Mouse (Mus musculus) lung, postnatal 10 days (tissue): ENCODE measurements at regions not wholly inside any gene's neighbourhood (a gene's known extent, or its start where the extent isn't known, plus 50 kb on each side); places are given as distances from the start of the nearest gene placed in this dataset.
A peak's percentile ranks its signal among the peaks of the same experiment; 100 is the strongest.

ENCODE experiments used
- DNase-seq: peaks from one replicate; pipeline ENCODE4 v3.0.0; 2021

DNA sequence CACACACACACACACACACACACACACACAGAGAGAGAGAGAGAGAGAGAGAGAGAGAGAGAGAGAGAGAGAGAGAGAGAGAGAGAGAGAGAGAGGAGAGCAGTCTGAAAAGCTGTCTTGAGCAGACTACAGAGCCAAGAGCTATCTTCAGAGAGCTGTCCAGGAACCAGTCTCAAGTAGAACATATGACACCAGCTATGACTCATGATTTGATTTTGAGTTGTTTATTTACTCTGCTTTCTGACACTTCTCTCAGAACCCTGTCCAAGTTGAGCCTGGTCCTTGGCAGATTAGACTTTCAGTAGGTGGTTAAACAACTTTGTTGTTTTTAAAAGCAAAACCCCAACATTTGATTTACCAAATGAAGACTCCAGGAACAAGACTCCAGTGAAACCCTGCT is 420.8 kb upstream of the Lcorl start:
- DNase-seq: peak; percentile 37

DNA sequence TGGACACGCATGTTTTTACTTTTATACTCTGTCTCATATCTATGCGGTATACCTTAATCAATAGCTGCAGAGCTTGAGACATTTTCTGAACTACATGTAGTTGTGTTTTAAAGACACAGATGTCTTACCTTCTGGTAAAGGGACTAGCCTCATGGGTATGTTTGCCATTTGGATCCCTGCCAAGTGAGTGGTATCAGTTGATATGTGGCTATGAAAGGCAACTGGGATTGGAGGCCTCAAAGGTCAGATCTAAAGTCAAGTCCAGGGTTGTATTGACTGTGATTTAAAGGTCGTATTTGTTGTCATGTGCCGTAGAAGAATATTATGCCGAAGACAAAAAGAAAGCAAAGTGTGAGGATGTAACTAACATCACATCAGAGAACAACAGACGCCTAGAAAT is 399.3 kb upstream of the Lcorl start:
- no peak for DNase-seq

DNA sequence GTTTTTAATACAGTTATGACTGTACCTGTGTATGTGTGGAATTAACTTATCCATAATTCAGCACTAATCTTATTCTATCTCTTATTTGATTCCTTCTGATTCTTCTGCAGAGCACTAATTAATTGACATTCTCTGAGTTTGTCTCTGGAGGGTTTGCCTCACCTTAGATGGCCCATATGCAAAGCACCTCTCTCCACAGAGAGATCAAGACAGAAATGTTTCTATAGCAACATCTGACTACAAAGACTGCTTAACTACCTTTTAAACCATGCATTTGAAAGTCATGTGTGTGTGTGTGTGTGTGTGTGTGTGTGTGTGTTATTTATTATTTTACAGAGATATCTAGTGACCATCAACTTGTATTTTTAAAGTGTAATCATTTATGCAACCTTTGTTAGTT is 396.5 kb upstream of the Lcorl start:
- no peak for DNase-seq

DNA sequence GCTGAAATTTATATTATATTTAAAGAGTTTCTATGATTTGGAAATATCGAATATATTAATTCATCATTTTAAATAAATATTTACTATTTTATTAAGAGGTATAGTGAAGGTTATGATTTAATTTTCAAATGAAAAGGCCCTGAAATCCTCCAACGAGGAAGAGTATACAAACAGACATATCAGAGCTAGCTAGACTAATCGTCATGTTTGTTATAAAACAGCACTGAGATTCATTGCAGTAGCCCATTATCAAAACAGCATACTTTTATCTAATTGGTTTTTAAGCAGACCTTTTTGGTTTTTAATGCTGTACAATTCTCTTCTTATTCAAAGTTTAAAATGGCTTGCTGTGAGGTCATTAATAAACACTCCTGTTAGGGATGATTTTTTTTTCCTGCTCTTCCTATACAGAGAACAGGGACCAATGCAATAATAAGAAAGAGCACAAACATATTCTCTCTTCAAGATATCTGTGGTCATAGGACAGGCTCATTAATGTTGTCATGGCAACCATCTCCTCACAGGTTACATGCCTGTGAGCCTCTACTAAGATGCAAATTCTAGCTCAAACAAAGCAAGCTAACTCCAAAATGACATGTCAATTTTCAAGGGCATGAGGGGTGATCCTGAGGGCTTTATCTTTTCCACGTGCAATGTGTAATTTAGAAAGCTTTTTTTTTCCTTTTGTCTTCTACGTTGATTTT is 378.1 kb upstream of the Lcorl start:
- no peak for DNase-seq

DNA sequence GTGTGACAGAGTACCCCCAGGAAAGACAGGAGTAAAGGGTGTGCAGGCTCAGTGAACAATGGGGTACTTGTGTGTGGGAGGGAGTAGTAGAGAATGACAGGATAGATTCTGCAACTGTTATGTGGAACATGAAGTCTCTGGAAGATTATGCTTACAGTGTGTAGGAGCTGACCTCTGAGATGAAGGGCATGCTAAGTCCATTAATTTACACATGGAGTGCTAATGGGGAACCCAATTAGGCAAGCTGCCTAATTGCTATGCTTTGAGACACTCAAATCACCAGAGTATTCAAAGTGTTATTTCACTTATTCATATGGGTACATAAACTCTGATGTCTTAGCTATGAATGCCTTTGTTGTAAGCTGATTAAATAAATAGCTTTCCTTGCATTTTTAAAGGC is 375.4 kb upstream of the Lcorl start:
- DNase-seq: no peak

DNA sequence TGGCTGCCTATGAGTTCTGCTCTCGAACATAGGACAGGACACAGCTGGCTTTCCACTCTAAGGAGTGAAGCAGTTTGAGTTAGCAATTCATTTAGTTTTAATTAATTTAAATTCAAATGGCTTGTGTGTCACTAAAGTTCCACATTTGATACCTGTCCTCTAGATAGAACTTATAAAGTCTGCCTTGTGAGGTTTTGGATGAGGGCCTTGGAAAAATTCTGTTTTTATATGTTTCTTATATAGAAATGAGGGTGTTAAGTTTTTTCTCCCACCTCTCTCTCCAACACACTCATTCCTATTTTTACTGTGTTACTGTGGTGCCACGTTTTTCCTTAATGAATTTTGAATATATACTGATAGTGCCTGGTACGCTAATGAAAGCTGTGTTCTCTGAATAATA is 371.3 kb upstream of the Lcorl start:
- no peak for DNase-seq

DNA sequence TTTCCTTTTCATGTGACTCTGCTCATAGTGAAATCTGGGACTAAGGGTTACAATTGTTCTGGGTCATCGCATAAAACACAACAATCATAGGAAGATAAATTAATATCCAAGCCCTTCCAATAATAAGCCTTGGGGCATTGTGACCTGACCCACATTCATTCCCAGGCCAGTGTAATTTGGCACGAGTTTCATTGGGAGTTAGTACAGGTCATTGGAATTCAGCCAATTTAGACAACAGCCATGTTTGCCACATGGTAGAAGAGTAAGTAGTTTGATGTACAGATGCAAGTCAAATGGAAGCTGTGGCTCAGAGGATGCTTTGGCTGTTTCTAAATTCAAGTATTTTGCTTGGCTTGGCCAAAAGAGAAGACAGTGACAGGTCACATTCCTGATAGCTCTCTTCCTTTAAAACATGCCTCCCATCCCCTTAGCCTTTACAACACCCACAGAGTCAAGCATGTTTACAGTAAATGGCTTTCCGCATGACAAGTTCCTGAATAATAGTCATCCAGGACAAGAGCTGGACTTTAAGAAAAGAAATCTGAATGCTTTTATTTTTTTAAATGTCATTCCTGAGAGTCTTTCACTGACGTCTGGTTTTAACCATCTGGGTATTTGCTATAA is 355.5 kb upstream of the Lcorl start:
- peak; percentile 2 for DNase-seq

DNA sequence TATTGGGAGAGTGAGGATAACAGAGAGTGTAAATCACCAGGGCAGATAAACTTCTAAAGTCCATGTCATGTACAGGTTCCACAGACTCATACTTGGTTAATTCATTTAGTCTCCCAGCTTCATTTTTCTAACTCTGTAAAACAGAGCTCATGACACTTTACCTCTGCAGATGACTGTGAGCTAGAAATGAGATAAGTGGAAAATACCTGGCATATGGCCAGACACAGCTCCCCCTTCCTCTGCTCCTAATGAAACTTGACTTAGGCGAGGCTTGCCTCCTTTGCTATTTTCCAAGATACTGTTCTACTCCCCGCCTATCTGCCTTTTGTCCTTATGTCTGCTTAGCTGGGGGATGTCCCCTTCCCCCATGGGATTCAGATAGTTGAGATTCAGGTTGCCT is 351.7 kb upstream of the Lcorl start:
- no peak for DNase-seq

DNA sequence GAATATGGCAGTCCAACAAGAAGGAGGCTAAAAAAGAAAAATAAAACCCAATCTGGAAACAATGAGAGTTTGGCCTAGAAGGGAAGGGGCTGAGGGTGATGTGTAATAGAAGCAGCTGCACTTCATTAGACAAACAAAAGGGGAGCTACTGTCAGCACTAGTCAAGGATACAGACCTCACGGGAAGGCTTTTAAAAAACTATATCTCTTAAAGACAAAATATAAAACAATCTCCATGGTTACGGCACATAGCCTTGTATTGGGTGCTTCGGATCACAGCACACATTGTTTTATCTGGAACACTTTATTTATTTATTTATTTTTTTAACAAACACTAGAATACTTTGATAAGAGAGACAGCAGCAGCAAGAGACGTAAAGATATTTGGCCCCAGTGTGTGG is 346.3 kb upstream of the Lcorl start:
- DNase-seq: no peak

DNA sequence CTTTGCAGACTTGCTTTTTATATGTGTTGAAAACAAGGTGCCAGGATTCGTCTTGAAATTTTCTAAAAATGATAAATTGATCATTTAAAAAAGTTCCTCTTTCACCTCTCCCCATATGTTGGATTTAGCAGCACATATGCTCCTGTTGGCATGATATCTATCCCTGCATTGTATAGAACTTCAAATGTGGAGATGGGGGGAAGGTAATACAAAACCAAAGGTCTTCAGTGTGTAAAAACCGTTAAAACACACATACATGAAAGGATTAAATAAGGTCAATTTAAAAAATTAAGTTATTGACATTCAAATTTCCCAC is 345.0 kb upstream of the Lcorl start:
- DNase-seq: no peak

DNA sequence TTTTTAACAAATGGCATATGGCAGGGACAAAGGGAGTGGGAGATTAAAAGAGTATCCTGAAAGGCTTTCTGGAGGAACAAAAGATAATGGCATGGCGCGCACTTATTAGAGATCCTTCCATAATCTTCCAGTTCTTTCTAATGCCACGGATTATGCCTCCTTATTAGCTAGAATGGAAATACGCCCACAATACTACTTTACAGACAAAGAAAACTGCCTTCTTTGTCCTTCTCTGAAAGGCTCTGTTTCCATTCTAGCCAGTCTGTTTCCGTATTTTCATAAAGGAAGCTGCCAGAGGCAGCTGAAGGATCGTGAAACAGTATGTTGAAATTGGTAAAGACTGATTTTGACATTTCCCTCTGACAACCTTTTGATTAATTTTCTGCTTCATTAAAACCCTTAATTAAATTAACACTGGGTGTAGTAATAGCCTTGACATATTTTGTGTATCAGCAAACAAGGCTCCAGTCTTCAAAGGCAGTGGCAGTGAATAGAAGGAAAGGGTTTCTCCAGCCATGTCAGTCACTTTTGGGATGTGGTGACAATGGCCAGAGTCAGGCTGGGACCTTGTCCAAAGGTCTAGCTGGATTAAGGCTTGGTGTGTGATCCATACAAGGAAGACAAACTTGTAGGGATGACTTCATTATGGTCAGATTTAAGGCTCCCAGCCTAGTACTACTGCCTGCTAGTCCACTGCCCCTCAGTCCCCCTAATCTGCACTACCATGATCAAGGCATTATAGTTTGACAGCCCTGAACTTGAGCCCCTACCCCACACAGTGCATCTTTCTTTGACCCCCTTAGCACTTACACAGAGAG is 344.4 kb upstream of the Lcorl start:
- no peak for DNase-seq

DNA sequence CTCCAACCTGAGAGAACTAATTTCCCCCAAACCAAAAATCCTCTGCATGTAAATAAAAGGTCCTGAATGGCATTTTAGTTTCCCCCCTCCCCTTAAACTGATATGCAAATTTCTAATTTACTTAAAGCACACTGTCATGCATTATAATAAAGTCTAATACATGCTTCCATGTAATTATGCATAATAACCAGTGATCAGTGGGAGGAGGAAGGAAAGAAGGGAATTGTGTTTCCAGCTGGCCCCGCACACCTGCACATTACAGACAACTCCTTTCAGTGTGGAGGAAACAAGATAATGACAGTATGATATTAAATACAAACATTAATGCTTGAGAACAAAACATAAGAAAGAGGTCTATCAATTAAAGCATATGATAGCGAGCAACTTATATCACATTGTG is 329.5 kb upstream of the Lcorl start:
- no peak for DNase-seq

DNA sequence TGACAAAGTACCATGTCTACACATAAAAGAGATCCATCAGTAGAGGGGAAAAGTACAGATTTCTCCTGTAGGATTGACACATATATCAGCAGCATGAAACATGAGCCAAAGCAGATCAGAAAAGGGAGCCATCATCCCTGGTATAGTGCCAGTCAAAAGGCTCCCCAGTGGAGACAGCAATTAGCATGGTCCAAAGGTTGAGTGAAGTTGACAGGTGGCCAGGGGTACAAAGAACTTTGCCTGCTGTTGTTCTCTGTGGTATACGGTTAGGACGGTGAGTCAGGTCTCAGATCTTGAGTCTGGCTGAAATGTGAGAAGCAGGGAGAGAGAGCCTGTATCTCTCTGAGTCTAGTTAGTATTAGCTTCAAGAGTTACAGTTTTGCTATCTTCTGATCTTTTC is 324.7 kb upstream of the Lcorl start:
- DNase-seq: no peak

DNA sequence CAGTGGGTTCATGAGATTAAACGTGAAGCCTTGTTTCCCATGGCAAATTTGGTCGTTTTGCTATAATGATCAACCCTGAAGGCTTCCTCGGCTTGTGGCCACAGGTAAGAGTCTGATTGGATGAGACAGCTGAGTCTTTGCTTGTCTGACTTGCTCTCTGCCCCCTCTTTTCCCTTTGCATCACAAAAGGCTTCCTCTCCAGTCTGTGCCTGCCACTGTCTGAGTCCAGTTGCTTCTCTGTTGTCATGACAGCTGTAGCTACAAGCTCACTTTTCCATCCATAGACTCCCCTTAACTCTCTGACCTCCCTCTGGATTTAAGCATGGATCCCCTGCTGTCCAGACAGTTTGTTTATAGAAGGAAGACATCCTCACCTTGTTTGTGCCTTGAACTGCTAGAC is 314.9 kb upstream of the Lcorl start:
- no peak for DNase-seq

DNA sequence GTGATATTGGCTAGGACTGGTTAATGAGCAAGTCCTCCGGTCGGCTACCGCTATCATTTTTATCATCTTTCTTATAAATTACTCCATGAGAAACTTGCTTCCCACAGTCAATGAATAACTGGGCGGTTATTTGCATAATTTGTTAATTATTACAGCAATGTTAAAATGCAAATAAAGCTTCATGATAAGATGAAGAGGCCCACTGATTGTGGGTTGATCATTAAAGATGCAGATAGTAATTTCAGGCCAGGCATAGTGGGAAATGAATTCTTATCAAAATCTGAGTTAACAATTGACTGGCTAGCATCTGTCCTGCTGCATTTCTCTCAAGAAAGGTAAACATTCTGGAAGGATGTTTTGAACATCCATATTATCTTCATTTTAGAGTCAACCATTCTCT is 303.4 kb upstream of the Lcorl start:
- no peak for DNase-seq

DNA sequence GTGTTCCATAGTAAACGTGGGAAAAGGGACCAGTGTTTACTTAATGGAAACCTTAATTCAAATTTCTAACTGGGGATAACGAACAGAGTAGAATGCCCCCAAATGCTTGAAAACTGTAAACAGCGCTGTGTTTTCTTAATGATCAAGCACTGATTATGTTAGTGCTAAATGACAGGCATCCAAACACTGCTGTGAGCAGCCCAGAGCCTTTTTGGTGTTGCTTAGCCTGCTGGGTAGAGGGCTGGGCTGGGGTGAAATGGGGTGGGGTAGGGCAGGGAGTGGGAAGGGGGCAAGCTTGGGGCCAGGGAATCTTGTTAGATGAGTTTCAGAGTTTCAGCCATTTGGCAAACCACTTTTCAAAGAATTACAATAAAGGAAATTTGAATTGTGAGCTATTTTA is 294.6 kb upstream of the Lcorl start:
- DNase-seq: no peak

DNA sequence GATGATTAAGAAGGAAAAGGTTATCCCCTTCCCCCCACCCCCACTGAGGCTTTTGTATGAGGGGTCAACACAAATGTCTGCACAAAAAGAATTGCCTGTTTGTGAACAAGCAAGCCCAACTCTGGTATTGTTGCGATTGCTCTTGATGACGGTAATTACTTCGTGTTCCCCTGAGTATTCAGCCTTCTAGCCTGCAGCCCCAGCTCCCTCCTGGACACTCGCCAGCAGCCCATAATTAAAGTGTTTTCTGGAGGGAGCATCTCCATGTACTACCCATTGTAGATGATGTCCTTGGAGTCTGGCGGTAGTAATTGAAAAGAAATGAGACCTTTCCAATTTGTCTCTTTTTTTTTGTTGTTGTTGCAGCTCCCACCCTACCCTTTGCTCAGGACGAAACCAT is 293.4 kb upstream of the Lcorl start:
- peak; percentile 2 for DNase-seq

DNA sequence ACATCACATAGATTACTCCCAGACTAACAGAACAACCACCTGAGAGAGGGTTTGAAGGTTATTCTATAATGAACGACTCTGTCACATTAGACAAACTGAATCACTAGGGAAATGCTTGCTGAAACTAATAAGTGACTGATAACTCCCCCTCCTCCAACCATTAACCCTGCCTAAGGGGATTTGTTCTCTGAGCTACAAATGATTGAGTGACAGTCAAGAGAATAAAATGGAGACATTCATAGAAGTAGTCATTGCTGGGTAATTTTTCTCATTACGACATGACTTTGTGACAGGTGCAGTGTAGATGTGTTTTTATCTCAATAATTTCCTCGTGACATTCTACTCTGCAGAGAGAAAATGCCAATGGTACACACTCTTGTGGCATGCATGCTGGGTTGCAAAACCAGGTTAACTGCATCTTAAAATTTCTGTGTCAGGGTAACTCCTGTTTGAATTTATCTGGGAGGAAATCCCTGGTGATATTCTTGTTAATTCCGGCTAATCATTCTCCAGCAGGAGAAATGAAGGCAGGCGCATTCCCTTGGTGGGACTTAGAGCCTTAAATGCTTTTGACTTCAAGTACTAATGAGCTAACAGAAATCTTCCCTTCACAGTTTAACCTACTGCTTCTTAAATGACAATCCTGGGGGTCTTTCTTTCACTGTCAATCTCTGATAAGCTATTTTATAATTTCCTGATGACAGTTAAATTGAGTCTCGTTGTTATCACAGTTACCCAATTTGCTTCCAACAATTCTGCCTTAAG is 292.6 kb upstream of the Lcorl start:
- DNase-seq: no peak

DNA sequence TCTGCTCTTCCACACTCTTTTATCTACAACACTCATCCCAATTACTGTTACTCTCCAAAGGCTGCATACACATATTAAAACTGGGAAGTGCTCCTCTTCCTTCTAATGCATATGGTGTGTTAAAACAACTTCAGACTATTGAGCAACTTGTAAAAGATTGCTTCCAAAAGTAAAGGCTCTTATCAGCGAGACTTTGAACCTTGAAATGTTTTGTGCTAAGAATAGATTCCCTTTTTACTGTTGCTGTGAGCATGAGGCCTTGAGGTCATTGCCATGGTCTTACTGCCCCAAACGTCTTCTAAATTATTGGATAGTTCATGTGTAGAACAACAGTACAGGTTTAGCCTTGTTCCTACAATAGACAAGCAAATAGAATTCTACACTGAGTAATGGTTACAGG is 281.6 kb upstream of the Lcorl start:
- no peak for DNase-seq

DNA sequence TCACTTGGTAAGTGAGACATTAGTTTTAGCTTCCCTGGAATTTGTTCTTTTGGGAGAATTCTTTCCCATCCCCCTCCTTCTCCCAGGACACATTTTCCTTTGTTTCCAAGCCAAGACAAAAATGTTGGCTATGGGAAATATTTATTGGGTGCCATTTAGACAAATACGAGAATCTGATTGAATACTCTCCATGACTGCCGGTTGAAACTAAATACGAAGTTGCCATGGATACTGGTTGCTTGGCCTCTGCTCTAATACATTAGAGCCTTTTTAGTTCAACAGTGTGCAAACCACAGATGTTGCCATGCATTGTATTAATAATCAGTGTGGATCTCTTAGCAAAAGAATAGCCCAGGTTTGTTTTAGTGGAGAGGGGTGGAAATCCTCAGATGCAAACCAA is 280.3 kb upstream of the Lcorl start:
- peak; percentile 2 for DNase-seq

DNA sequence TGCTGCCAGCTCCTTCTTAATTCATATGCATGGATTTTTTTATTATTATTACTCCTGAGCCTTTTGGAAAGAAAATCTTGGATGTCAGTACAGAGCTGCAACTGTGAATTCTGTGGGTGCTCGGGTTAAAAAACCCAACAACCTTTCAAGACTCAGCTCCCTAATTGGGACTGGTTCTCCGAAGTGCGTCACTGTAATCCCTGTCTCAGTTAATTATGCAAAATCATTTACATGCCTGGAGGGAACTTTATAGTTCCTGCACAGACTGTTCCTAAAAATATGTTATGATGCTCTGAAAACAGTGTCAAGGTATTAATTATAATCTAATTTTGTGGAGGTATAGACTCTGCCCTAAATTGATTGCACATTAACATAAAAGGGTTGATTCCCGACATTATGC is 250.6 kb upstream of the Lcorl start:
- no peak for DNase-seq

DNA sequence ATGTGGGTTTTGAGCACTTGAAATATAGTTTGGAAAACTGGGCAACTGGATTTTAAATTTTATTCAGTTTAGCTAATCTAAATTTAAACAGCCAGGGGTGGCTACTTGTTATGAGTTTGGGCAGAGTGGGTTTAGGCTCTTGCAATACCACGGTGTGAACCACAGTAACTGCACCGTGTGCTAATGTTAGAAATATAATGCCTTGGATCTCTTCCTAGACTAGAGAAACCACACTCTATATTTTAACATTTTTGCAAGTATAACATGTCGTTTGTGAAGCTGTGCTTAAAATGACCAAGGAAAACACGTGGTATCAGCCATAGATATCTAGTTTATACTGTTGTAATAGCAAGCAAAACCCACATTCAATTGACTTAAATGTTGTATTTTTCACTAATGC is 245.9 kb upstream of the Lcorl start:
- DNase-seq: no peak

DNA sequence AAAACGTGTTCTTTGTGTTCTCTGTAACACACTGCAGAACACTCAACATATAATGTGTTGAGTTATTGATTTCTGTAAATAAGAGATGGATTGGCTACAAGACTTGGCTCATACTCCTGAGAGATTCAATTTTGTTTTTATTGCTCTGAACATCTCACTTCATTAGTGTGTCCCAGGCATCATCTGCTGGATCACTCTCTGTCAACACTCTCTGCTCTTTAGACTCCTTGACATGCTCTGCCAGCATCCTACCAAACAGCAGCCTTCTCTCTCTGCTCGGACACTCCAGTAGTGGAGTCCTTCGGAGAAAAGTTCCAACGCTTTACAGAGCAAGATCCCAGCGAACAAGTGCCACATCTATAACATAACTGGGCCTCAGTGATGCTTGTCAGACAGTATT is 235.1 kb upstream of the Lcorl start:
- peak; percentile 42 for DNase-seq

DNA sequence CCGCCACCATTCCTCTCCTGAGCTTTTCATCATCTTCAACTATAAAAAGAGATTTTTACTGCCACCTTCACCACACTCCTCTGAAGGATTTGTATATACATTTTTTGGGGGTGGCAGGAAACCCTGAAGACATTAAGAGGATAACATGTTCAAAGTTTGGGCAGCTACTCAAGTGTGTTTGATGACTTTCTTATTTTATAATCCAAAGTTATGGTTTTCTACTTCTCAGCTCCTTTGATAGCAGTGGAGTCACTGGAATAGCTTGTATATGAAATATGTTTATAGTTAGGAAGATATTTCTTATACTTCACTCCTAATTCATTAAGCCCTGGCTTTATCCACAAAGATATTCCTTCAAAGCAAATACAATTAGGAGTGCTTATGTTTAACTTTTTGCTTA is 229.5 kb upstream of the Lcorl start:
- no peak for DNase-seq
